Mouse (Mus musculus) lung, adult 2 months (tissue): ENCODE data around the gene Mgat5.

Experiments
- CTCF ChIP-seq: fragments of 200-500 bp; IDR thresholded peaks from 2 replicates; pipeline ENCODE4 v1.5.1; 2011; ENCODE audit warnings: mild to moderate bottlenecking, low read length, control low read depth; ENCODE audit not compliant: insufficient read depth
- POLR2A ChIP-seq: fragments of 200-500 bp; IDR thresholded peaks from 2 replicates; pipeline ENCODE4 v1.6.1; 2011; ENCODE audit warnings: low read depth, mild to moderate bottlenecking, control low read depth, low read length, borderline replicate concordance; ENCODE audit errors: extremely low read depth

DNA sequence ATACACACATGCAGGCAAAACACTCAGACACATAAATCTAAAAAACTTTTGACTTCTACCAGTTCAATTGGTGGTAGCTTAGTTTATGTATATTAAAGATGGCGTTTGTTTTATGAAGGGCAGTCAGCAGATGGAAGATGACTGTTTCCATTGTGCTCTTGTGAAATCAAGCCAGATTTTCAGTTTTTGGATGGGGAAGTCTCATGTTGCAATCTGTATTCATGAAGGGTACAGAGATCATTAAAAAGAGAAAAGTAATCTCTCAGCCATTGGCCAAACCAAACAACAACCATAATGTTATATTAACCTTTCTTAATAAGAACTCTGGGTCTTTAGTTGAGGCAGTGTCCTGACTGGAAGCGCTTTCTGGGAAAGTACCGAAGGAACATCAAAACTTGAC lies 73.3 kb downstream of the Mgat5 start:
- TF ChIP-seq POLR2A (no peak), CTCF (no peak)
